Mouse (Mus musculus): ENCODE data around the gene Hivep2. TPM values are rescaled to one million over a fixed set of nuclear protein-coding genes. Genes with fewer than 3 reads are reported as not detected.

Gene Hivep2
- polyA plus RNA-seq, 1 experiment from 2014 or later: 10.7 TPM

DNA sequence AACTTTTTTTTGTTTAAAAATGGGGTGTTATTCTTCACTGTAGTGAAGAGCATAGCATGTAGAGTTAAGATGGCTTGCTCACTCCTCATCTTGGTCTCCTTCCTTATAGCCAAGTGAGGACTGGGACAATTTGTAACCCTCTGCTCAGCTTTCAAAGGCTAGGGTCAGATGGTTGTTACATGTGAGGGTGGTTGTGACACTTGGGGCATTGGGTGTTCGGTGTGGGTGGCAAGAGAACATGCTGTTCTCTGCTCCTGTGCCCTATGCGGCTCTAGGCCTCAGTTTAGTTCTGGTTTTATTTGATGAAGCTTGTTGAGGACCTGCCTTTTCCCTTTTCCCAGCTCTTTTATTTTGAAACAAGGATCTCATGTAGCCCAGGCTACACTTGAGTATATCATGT is 66.7 kb downstream of the Hivep2 start:
- H3K27me3 ChIP-seq: no peaks in the 10 kb centered on the region
- no peaks in the 10 kb centered on the region for H3K9me3 ChIP-seq
- H3K4me2 ChIP-seq: no peak overlapping the region
- no peaks in the 10 kb centered on the region for H3K4me1 ChIP-seq (replicated peaks)
- no peak overlapping the region for H3K9ac ChIP-seq
- 98% methylated on average over 2 of the region's 2 CpGs for WGBS
- no peak overlapping the region for H3K27ac ChIP-seq (replicated peaks)
- ATAC-seq (ENCODE audit: low FRiP score, low read depth): no peak
- no peak overlapping the region for H3K4me3 ChIP-seq
- no peaks in the 10 kb centered on the region for H3K36me3 ChIP-seq

DNA sequence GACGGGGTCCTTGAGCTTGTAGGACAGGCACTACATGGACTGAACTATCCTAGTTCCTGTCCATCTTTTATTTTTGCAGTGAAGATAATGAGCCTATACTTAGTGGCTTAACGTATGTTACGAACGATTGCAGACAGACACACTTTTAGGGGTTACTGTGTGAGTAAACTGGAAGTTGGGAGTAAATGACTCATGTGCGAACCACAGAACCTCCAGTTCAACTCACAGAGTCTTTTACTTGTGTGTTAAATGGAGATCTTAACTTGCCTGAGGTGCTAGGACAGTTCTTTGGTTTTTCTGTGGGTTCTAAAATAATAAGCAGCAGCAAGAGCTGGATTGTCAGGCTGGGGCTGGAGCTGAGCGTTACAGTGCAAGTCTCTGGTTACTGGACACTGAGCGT is 68.2 kb downstream of the Hivep2 start:
- Histone ChIP-seq H3K4me1 (replicated peaks) (no peaks in the 10 kb centered on the region), H3K27me3 (no peaks in the 10 kb centered on the region), H3K9ac (no peak overlapping the region), H3K4me2 (no peak overlapping the region), H3K36me3 (no peaks in the 10 kb centered on the region), H3K27ac (replicated peaks) (no peak overlapping the region), H3K9me3 (no peaks in the 10 kb centered on the region), H3K4me3 (no peak overlapping the region)
- 93% methylated on average over 7 of the region's 7 CpGs for WGBS
- no peak for ATAC-seq (ENCODE audit: low FRiP score, low read depth)

DNA sequence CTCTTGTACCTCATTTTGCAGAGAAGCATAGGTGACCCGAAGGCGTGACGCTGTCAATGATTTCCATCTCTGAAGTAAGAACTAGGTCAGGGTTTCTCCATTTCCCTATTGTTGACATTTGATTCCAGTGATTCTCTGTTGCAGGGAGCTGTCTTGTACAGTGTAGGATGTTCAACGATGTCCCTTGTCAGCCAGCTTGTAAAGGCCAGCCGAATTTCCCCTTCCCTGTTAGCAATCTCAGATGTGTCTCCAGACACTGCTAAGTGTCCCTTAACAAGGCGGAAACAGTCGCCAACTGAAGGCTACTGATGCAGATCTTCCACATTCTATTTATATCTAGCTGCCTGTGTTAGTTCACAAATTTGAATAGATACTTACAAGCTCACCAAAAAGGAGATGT is 68.9 kb downstream of the Hivep2 start:
- Histone ChIP-seq H3K27me3 (no peaks in the 10 kb centered on the region), H3K27ac (replicated peaks) (no peak overlapping the region), H3K4me2 (no peak overlapping the region), H3K36me3 (no peaks in the 10 kb centered on the region), H3K9ac (no peak overlapping the region), H3K9me3 (no peaks in the 10 kb centered on the region), H3K4me1 (replicated peaks) (no peaks in the 10 kb centered on the region), H3K4me3 (no peak overlapping the region)
- 81% methylated on average over 7 of the region's 7 CpGs for WGBS
- ATAC-seq (ENCODE audit: low FRiP score, low read depth): no peak

DNA sequence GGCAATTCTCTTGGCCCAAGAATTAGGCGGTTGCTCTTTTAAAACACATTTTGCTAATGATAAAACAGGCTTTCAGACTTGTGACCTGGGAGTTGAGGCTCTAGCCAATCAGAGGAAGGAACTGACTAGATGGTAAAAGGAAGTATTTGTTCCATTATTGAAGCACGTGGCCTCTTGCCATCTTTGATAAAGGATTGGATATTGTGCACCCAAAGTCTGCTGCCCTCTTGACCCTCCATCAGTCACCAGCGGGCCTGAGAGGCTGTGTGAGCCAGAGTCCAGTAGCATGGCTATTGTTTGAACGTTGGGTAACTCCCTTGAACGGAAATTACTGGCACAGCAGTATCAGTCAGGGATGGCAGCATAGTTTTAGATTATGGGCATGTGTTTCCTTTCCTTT is 69.7 kb downstream of the Hivep2 start:
- WGBS: 38% methylated on average over 5 of the region's 5 CpGs
- no peak overlapping the region for H3K4me3 ChIP-seq
- no peaks in the 10 kb centered on the region for H3K9me3 ChIP-seq
- no peaks in the 10 kb centered on the region for H3K4me1 ChIP-seq (replicated peaks)
- no peaks in the 10 kb centered on the region for H3K36me3 ChIP-seq
- H3K27me3 ChIP-seq: no peaks in the 10 kb centered on the region
- ATAC-seq (ENCODE audit: low FRiP score, low read depth): no peak
- no peak overlapping the region for H3K9ac ChIP-seq
- no peak overlapping the region for H3K27ac ChIP-seq (replicated peaks)
- no peak overlapping the region for H3K4me2 ChIP-seq

DNA sequence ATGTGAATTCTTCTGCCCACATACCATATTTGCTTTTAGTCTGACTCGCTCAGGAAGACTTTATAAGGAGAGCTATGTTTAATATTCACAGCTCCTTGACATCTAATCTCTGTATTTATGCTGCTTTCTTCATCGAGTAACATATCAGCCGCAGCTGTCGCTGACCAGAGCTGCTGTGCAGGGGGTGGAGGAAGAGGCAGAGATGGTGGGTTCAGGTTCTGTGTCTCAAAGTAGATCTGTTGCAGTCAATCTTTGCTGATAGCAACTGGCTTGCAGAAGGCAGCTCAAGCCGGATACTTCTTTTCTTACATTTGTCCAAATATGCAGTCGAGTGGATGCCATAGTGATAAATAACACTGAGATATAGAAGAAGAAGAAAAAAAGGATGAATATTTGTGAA is 70.6 kb downstream of the Hivep2 start:
- H3K9me3 ChIP-seq: no peaks in the 10 kb centered on the region
- H3K27me3 ChIP-seq: no peaks in the 10 kb centered on the region
- no peaks in the 10 kb centered on the region for H3K36me3 ChIP-seq
- no peak overlapping the region for H3K4me3 ChIP-seq
- H3K9ac ChIP-seq: no peak overlapping the region
- H3K4me2 ChIP-seq: no peak overlapping the region
- H3K27ac ChIP-seq (replicated peaks): no peak overlapping the region
- H3K4me1 ChIP-seq (replicated peaks): no peaks in the 10 kb centered on the region
- ATAC-seq (ENCODE audit: low FRiP score, low read depth): no peak
- 88% methylated on average over 6 of the region's 6 CpGs for WGBS

DNA sequence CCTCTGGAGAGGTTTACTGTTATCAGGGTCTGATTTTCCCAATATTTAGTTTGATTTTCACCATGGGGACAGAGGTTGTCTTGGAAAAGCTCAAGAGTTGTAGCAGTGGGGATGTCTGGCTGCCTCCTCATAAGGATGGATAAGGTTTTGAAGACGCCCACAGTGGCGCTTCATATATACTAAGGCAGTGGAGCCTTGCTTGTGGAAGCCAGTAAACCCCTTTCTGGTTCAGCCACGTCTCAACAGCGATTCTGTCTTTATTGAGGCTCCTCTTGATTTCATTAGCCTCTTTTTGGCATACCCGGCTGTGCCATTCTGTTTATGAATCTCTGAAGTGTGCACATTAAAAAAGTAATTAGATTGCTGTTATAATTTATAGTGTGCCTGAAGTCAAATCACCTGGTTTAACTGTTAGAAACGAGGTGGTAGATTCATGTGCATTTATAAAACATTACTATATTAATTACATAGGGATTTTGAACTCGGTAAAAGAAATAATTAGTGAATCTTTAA is 72.2 kb downstream of the Hivep2 start:
- no peaks in the 10 kb centered on the region for H3K27me3 ChIP-seq
- 74% methylated on average over 7 of the region's 7 CpGs for WGBS
- H3K4me3 ChIP-seq: no peak overlapping the region
- no peaks in the 10 kb centered on the region for H3K4me1 ChIP-seq (replicated peaks)
- H3K36me3 ChIP-seq: no peaks in the 10 kb centered on the region
- no peak overlapping the region for H3K9ac ChIP-seq
- no peak overlapping the region for H3K4me2 ChIP-seq
- no peak overlapping the region for H3K27ac ChIP-seq (replicated peaks)
- no peaks in the 10 kb centered on the region for H3K9me3 ChIP-seq
- ATAC-seq (ENCODE audit: low FRiP score, low read depth): no peak

DNA sequence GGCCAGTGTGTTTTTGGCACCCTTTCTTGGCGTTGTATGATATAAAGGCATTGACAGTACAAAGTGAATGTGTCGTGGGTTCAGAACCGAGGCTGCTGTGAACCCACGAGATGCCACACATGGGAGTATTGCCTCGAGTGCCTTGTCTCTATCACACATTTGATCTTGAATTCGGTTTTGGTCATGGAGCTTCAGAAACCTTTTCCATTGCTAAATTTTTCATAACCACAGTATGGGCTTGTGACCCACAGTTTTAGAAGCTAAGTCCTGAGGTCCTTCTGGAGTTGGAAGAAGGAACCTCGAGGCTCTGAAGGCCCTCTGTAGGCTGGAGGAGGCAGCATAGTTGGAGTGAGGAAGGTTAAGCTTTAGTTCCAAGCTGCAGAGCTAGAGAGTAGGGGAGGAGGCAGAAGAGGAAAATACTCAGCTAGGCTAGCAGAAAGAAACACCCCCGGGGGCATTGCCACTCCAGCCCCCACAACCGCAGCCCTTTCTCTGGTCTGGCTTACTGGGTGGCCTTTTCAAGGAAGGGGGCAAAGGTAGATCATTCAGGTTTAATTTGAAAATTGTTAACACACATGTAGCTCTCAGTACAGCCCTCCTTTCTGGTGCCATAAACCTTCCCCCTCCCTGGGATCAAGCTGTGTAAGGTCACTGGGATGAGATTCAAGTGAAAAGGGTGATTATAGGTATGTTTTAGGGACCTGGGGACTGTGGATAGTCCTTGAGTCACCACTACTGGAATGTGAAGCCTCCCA is 75.0 kb downstream of the Hivep2 start:
- H3K9me3 ChIP-seq: no peaks in the 10 kb centered on the region
- WGBS: 85% methylated on average over 9 of the region's 9 CpGs
- no peak overlapping the region for H3K9ac ChIP-seq
- H3K4me3 ChIP-seq: no peak overlapping the region
- no peak overlapping the region for H3K27ac ChIP-seq (replicated peaks)
- ATAC-seq (ENCODE audit: low FRiP score, low read depth): no peak
- H3K4me2 ChIP-seq: no peak overlapping the region
- no peaks in the 10 kb centered on the region for H3K36me3 ChIP-seq
- peaks cover 5% of the 10 kb centered on the region; the same call in 1 of the 2 replicates for H3K4me1 ChIP-seq (replicated peaks)
- H3K27me3 ChIP-seq: no peaks in the 10 kb centered on the region

DNA sequence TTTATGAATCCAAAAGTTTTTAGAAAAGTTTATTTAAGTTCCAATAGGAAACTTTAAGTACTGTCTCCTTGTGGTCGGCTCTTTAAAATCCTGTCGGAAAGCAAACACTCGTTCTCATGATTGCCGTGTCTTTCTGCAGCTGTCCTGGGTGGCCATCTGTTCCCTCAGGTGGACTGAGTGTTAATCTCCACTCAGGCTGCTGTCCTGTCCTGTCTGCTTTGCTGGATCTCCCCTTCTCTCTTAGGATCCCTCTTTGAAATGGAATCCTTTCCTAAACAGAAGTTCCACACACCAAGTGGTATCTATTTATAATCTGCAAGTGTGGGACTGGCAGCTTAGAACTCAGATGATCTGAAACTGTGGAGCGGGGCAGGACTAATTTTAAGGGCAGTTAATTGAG is 75.7 kb downstream of the Hivep2 start:
- H3K4me2 ChIP-seq: no peak overlapping the region
- H3K27ac ChIP-seq (replicated peaks): no peak overlapping the region
- no peaks in the 10 kb centered on the region for H3K27me3 ChIP-seq
- H3K4me1 ChIP-seq (replicated peaks): peaks cover 11% of the 10 kb centered on the region
- ATAC-seq (ENCODE audit: low FRiP score, low read depth): no peak
- no peak overlapping the region for H3K4me3 ChIP-seq
- no peaks in the 10 kb centered on the region for H3K9me3 ChIP-seq
- H3K9ac ChIP-seq: no peak overlapping the region
- WGBS: 84% methylated on average over 5 of the region's 5 CpGs
- no peaks in the 10 kb centered on the region for H3K36me3 ChIP-seq

DNA sequence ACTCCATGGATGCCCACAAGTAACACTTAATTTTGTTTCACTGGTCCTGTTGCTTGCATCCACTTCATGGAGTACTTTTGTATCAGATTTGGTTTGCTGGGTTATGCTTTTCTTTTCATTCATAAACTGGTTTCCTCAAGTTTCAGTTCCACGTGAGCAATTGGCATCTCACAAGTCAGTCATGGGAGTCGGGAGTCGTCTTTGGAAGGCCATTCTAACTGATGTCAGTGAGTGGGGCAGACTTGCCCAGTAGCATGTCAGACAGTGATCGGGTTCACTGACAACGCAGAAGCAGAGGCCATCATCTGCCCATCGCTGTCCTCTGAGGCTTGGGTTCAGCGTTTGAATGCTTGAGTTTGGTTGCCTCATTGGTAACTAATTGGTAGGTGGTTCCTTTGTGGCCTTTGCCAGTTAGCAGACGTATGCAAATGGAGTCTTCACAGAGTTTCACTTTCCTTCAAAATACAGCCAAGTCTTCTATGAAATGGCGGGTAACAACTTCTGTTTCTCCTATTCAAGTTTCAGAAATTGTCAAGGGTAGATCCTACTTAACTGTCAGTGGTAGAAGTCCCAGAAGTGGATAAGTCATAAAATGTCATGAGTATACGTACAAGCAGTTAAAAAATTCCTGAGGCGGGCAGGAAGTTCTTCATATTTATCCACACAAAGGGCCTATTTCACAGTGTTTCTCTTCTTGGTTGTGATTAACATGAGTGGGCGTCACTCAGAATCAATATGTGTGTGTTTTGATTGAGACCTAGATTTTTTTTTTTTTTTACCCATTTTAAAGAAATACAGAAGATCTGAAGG is 76.9 kb downstream of the Hivep2 start:
- Histone ChIP-seq H3K9ac (no peak overlapping the region), H3K4me1 (replicated peaks) (peaks cover 16% of the 10 kb centered on the region), H3K4me2 (no peak overlapping the region), H3K27ac (replicated peaks) (no peak overlapping the region), H3K9me3 (no peaks in the 10 kb centered on the region), H3K36me3 (no peaks in the 10 kb centered on the region), H3K27me3 (no peaks in the 10 kb centered on the region), H3K4me3 (no peak overlapping the region)
- ATAC-seq (ENCODE audit: low FRiP score, low read depth): no peak
- 85% methylated on average over 12 of the region's 12 CpGs for WGBS

DNA sequence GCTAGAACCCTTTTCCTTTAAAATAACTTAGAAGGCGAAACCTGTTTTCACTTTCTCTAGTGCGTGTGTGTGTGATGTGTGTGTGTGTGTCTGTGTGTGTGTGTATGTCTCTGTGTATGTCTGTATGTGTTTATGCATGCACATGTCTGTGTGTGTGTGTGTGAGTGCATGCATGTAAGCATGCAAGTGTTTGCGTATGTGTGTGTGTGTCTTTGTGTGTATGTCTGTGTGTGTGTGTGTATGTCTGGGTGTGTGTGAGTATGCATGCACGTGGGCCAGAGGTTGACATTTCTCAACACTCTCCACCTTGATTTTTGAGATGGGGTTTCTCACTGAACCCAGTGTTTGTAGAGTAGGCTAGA is 77.5 kb downstream of the Hivep2 start:
- 93% methylated on average over 4 of the region's 4 CpGs for WGBS
- H3K27me3 ChIP-seq: no peaks in the 10 kb centered on the region
- no peak overlapping the region for H3K4me2 ChIP-seq
- peaks cover 22% of the 10 kb centered on the region for H3K4me1 ChIP-seq (replicated peaks)
- no peaks in the 10 kb centered on the region for H3K36me3 ChIP-seq
- no peak overlapping the region for H3K4me3 ChIP-seq
- no peak for ATAC-seq (ENCODE audit: low FRiP score, low read depth)
- H3K9ac ChIP-seq: no peak overlapping the region
- no peak overlapping the region for H3K27ac ChIP-seq (replicated peaks)
- H3K9me3 ChIP-seq: no peaks in the 10 kb centered on the region

DNA sequence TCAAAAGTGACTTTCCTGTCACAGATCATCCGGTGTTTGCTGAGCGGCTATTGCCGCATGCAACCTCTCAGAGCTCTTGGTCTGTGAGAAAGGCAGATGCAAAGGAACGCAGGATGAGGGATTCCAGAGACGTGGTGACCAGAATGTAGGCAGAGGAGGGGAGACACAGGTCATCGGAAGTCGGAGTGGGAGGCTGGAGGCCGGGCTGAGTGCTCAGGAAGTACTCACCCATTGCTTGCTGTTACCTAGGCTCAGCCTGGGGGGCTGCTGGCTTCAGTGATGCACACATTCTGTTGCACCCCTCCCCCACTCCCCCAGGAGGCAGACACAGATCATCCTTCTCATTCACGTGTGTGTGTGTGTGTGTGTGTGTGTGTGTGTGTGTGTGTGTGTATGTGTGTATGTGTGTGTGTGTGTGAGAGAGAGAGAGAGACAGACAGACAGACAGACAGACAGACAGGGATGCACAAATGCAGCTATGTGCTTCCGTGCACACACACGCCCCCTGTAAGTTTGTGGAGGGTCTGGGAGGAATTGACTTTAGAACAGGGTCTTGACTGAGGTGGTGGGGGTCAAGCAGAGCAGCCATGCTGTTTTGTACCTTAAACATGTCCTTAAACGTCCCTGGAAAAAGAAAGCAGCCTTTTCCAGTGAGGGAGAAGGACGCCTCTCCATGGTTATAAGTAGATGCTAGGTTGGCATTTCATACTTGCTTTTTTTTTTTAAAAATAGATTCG is 78.3 kb downstream of the Hivep2 start:
- no peak overlapping the region for H3K9ac ChIP-seq
- no peak overlapping the region for H3K4me2 ChIP-seq
- H3K4me3 ChIP-seq: no peak overlapping the region
- ATAC-seq (ENCODE audit: low FRiP score, low read depth): no peak
- no peaks in the 10 kb centered on the region for H3K27me3 ChIP-seq
- H3K36me3 ChIP-seq: no peaks in the 10 kb centered on the region
- peaks cover 27% of the 10 kb centered on the region for H3K4me1 ChIP-seq (replicated peaks)
- H3K27ac ChIP-seq (replicated peaks): no peak overlapping the region
- WGBS: 52% methylated on average over 14 of the region's 14 CpGs
- H3K9me3 ChIP-seq: no peaks in the 10 kb centered on the region

DNA sequence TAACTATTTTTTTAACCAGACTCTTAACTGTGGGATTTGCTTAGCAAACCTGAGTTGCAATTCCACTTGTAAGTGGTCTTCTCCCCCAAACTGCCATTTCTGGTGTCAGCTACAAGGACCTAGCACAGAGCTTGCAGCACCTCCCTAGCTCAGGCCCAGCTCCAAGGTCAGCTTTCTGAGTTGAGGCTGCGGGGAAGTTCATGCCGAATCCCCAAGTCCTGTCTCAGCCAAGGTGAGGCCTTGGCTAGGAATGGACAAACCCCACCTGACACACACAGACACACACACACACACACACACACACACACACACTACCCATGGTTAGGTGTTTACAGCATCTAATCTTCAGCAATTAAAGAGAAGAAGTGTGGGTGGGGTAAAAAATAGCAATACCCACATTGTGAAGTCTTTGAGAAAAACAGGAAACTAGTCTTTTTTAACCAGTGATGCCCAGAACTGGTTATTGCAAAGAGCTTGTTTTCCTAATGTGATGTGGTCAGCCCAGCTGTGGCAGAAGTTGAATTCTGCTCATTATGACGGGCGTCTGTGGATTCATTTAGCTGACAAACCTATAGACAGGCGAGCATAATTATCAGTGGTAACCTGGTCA is 79.0 kb downstream of the Hivep2 start:
- no peaks in the 10 kb centered on the region for H3K36me3 ChIP-seq
- H3K27ac ChIP-seq (replicated peaks): no peak overlapping the region
- no peaks in the 10 kb centered on the region for H3K27me3 ChIP-seq
- peaks cover 27% of the 10 kb centered on the region for H3K4me1 ChIP-seq (replicated peaks)
- no peak overlapping the region for H3K4me2 ChIP-seq
- H3K4me3 ChIP-seq: no peak overlapping the region
- no peak for ATAC-seq (ENCODE audit: low FRiP score, low read depth)
- WGBS: 82% methylated on average over 5 of the region's 5 CpGs
- no peaks in the 10 kb centered on the region for H3K9me3 ChIP-seq
- no peak overlapping the region for H3K9ac ChIP-seq

All from hindbrain, embryonic 15.5 days (tissue).